Mouse (Mus musculus) cerebellum, adult 2 months (tissue): ENCODE results near the gene D5Ertd579e.

ENCODE experiments used
- CTCF ChIP-seq: fragments of 200-500 bp; IDR thresholded peaks from 2 replicates; pipeline ENCODE4 v1.5.1; 2011; ENCODE audit warnings: low read depth, mild to moderate bottlenecking, control low read depth, low read length, moderate library complexity, borderline replicate concordance; ENCODE audit not compliant: insufficient read depth
- POLR2A ChIP-seq: fragments of 200-500 bp; IDR thresholded peaks from 2 replicates; pipeline ENCODE4 v1.6.1; 2011; ENCODE audit warnings: low read length, control low read depth, borderline replicate concordance; ENCODE audit not compliant: insufficient read depth

- TF ChIP-seq CTCF (no peak), POLR2A (no peak)
These were observed 136.7 kb downstream of the D5Ertd579e start for GRCm38 (mm10) chr5:36559106-36559505.
